Mouse (Mus musculus): ENCODE measurements at regions not wholly inside any gene's neighbourhood (a gene's known extent, or its start where the extent isn't known, plus 50 kb on each side); places are given as distances from the start of the nearest gene placed in this dataset.
"Not testable (repeated sequence)": the region's sequence is repeated elsewhere in the genome, so short reads cannot be mapped to it uniquely, and the experiment has no call there.

DNA sequence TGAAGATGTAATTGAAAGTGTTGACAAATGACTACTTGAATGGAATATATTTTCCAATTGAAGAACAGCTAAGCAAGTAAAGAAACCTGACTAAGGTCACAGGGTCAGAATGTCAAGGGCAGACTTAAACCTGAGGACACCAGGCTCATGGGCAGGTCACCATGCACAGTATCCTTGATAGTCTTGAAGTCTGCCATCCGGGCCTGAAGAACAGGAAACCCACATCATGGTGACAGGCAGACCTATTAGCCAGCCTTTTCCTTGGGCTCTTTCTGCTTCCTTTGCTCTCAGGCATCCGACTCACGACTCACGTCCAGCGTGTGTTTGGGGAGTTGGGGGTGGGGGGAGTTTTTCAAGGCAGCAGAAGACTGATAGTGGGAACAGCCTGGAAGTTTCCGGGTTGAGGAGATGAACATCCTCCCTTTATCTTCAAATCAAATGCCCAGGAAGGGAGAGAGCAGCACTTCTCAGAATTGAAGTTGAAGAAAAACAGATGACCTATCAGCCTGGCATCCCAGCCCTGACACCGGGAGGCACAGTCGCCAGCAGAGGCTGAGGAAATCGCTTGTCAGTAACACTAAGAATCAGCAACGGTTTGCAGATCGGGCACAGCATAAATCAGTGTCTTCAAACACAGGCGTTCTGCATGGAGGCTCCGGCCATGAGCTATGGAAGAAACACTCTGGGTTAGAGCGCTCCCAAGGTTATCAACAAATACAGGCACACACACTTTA is 163.5 kb downstream of the Opa1 start:
- no peak for DNase-seq (ENCODE audit: extremely low read depth, low read depth, low spot score)

GRCm38 (mm10) chr16:29745486-29745885 is 166.4 kb downstream of the Opa1 start:
- peak; percentile 36 for DNase-seq (ENCODE audit: extremely low read depth, low read depth, low spot score)

DNA sequence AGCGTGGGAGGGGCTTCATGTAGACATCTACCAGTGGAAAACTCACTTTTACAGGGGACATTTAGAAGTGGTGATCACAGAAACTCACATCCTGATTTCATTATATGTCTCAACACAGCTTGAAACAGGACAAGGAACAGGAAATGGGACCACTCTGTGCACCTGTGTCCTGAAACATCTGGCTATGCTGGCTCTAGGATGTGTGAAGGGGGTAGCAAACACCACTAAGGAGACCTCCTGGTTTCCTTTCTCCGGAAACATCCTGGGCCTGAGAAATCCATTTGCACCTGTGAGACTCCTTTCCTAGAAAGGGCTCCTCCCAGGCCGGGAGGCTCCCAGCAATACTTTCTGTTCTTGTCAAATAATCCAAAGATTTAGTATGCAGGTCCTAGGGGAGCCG is 167.1 kb downstream of the Opa1 start:
- no peak for DNase-seq (ENCODE audit: extremely low read depth, low read depth, low spot score)

- no peak for DNase-seq (ENCODE audit: extremely low read depth, low read depth, low spot score)
These were observed 170.0 kb downstream of the Opa1 start for GRCm38 (mm10) chr16:29749167-29749566.

DNA sequence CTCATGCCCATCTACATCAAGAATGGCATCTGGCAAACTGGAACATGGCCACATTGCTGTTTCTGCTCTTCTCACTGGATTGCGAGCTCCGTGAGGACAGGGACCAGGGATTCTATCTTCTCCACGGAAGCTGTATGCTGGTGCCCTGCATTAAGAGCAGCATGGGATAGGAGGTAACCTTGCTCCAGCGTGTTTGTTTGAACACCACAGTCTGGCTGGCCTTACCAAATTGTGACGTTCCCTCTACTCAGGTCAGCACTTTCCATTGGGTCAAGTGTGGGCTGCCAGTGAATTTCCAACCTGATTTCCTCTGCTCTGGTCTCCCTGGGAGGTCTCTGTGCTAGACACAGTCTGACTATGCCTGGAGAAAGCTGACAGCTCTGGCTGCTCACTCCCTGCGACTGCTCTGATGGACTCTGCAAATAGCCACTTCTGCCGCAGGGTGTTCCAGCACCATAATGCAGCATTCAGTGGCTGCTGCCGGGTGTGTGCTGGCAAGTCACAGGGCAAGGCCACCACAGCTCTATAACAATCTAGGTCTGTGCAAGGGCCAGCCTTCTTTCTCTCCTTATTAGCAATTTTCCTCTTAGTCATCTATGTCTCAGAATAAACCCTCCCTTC is 175.6 kb downstream of the Opa1 start:
- DNase-seq (ENCODE audit: extremely low read depth, low read depth, low spot score), result no peak

DNA sequence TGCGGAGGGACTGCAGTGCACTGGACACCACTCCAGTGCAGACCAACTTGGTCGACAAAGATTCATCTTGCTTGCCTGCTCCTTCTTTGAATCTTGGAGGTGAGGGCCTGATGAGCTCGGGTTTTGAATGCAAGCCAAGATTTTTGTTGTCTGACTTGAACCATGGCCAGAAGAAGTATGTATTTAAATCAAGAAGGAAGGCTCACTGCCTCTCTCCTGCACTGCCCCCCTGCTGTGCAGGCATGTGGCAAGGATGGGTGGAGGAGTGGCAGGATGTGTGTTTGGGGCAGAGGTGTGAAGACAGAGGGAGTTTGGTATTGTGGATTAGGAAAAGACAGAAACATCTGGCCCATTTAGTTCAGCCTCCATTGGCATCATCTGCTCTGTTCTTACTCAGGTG is 179.1 kb downstream of the Opa1 start:
- no peak for DNase-seq (ENCODE audit: extremely low read depth, low read depth, low spot score)

GRCm38 (mm10) chr16:29759416-29759815 is 180.3 kb downstream of the Opa1 start:
- DNase-seq (ENCODE audit: extremely low read depth, low read depth, low spot score), result no peak

DNA sequence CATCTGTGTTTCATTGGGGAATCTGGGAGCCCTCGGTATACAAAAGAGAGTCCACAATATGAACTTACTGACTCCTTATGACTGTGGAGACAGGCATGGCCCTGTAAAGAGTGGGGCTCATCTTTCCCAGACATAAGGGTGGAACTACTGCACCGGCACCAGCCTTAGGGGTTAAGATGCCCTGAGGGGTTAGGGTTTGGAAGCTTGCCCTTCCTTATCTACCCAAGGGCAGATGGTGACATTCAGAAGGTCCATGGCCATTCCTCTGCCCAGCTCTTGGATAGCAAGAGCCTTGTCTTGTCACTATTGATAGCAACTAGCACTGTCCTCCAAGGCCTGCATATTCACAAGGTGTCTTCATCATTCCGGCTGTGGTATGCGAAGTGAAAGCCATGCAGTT is 181.5 kb downstream of the Opa1 start:
- DNase-seq (ENCODE audit: extremely low read depth, low read depth, low spot score), result no peak

- DNase-seq (ENCODE audit: extremely low read depth, low read depth, low spot score), result peak; percentile 42
These were observed 182.7 kb downstream of the Opa1 start for GRCm38 (mm10) chr16:29761779-29762277.

DNA sequence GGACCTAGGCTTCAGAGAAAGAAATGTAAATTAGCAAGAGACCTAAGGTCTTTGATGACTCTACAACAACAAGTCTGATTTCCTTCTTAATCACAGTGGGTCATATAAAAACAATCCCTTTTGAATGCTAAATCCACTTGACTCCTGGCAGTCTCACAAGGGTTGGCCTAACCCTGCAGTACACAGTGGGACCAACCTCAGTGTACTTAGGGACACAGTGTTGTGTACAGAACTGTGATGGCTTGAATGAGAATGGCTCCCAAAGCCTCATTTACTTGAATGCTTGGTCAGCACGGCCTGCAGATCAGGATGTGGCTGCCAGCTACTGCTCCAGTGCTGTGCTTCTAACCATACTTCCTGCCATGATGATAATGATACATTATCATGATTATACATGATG is 185.2 kb downstream of the Opa1 start:
- no peak for DNase-seq (ENCODE audit: extremely low read depth, low read depth, low spot score)

GRCm38 (mm10) chr16:29765801-29766200 is 186.7 kb downstream of the Opa1 start:
- DNase-seq (ENCODE audit: extremely low read depth, low read depth, low spot score), result not testable (repeated sequence)

- DNase-seq (ENCODE audit: extremely low read depth, low read depth, low spot score), result no peak
These were observed 192.2 kb downstream of the Opa1 start for GRCm38 (mm10) chr16:29771320-29771719.

DNA sequence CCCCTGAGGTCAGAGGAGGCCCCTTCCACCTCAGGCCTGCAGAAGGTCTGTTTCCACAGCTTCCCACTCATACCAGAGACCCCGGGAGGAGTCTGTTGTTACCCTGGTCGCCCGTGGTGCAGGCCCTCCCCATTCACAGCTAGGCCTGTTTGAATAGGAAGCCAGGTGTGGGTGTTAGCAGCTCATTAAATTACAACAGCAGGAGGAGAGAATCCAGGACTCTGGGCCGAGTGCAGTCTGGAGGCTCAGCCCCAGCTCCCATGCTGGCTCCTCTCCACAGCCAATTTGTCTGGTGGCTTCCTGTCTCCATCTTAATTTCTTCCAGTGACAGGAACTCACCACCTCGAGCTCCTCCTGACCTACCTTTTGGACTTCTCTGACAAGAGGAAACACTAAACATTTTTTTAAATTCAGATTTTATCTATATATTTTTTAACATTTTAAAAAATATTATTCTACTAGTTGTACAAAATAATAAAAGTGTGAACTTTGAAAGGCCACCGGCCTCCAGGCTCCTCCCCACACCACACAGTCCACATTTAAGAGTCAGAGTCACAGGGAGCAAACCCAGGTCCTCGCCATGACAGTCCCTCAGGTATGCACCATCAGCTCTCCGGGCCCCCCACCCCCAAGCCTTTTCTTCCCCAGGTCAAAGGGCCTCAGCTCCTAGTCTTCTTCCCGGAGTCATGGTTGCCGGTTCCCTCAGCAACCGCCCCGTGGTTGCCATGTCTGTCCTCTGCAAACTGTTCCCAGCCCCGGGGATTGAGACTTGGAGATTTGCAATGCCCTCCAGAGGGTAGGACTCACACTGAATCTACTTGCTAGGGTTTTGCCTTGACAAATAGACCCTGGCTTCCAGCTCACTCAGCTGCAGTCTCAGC is 192.8 kb downstream of the Opa1 start:
- no peak for DNase-seq (ENCODE audit: extremely low read depth, low read depth, low spot score)

DNA sequence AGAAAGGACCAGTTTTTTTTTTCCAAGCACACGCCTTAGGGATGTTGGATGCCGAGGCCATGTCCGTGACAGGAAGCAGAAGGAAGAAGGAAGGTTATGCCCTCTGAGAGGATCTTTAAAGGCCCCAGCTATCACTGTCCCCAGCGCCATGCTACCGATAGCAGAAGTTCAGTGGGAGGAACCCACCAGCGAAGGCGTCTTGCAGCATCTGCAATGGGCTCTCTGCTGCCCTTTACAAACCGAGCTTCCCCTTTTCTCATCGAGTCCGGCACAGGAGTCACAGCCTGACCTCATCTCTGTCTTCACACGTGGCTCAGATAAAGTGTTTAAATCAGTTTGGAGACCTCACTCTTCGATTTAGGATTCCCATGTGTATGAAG is 193.5 kb downstream of the Opa1 start:
- no peak for DNase-seq (ENCODE audit: extremely low read depth, low read depth, low spot score)

GRCm38 (mm10) chr16:29773056-29773455 is 193.9 kb downstream of the Opa1 start:
- no peak for DNase-seq (ENCODE audit: extremely low read depth, low read depth, low spot score)

GRCm38 (mm10) chr16:29774949-29775348 is 195.8 kb downstream of the Opa1 start:
- DNase-seq (ENCODE audit: extremely low read depth, low read depth, low spot score), result no peak

DNA sequence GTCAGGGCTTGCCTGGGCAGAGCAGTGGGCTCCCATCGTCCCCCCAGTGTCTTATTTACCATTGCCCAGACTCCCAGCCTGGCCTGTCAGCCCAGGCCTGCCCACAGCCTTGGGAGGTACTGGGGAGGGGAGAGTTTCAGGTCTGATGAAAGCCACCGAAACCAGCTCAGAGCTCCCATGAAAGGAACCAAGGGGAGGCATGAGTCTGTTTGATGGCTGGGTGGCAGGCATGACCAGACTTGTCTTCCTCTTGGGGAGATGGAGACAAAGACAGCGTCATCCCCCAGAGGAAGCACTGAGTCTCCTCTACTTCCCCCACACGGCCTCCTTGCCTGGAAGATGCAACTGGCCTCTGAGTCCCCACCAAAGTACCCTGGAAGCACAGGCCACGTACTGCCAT is 196.7 kb downstream of the Opa1 start:
- DNase-seq (ENCODE audit: extremely low read depth, low read depth, low spot score), result no peak

DNA sequence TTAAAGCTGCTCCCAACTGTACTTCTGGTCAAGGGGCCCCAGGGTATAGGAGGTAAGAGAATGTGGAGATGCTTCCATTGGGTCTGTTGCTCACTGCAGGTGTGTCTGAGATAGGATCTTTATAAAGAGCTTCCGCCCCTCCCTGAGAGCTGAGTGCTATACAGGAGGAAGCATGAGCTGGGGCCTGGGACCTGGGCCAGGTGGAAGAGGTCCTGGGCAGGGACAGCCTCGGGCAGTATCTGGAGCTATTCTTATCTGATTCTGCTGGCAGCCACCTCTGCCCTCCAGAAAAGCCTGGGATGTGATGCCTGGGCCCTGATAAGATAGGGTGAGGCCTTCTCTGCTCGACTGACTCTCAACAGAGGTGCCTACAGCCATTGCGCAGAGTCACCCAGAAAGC is 203.3 kb downstream of the Opa1 start:
- DNase-seq (ENCODE audit: extremely low read depth, low read depth, low spot score), result no peak

- no peak for DNase-seq (ENCODE audit: extremely low read depth, low read depth, low spot score)
These were observed 206.0 kb downstream of the Opa1 start for GRCm38 (mm10) chr16:29785114-29785513.

- no peak for DNase-seq (ENCODE audit: extremely low read depth, low read depth, low spot score)
These were observed 207.4 kb downstream of the Opa1 start for GRCm38 (mm10) chr16:29786540-29786939.

DNA sequence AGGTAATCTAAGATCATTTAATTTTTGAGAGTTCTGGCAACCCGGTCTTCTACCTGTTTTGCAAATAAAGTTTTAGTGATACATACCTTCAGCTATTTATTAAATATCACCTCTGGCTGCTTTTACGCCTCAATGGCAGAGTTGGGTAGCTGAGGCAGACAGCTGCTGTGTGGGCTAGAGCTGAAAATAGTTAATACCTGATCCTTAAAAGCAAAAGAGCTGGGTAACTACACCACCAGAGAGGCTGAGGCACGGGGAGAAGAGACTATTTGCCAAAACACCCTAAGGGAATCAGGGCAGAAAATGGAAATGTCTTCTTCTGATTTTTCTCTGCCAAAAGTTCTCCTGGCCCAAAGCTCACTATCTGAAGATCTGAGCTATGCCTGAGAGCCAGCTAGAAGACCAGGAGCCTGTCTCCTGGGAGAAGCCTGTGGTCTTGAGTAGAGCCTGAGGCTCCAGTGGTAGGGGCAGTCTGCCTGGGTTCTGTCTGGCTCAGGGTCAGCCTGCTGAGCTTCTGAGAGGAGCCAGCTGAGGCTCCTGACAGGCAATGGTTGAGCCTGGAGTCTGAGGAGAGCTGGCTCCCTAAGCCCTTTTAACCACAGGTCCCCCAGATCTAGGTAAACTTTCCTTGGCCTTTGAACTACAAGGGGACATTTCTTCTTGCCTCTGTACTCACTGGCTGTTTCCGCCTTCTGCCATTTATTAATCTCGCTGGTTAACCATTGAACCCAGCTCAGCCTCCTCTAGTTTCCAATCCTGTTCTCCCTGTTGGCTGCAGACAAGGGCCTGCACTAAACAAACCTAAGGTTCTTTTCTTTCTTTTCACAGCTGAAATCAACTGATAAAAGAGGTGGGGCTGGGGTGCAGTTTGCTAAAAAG is 208.7 kb downstream of the Opa1 start:
- no peak for DNase-seq (ENCODE audit: extremely low read depth, low read depth, low spot score)
